Mouse (Mus musculus) forebrain, postnatal 0 days (tissue): ENCODE results near the gene Lyrm7. TPM values are rescaled to one million over a fixed set of nuclear protein-coding genes. Genes with fewer than 3 reads are reported as not detected.
"Not testable (repeated sequence)": the region's sequence is repeated elsewhere in the genome, so short reads cannot be mapped to it uniquely, and the experiment has no call there.

Experiments
- ATAC-seq: fragments of 200-750 bp; cut with Nextera tagmentation; 2 replicates; pipeline ENCODE4 v1.8.0; 2017; ENCODE audit warnings: mild to moderate bottlenecking, moderate library complexity
- DNase-seq: peaks from one replicate; pipeline ENCODE4 v3.0.0-alpha.2; 2015
- H3K27ac ChIP-seq: fragments of 300-500 bp; sonication (generic); 2 replicates; pipeline ENCODE4 v1.5.1; 2014; ENCODE audit warnings: low read depth, mild to moderate bottlenecking, antibody characterized with exemption, low read length, moderate library complexity, mixed read lengths
- H3K27me3 ChIP-seq: fragments of 300-500 bp; sonication (generic); 2 replicates; pipeline ENCODE4 v1.6.1; 2014; ENCODE audit warnings: mild to moderate bottlenecking, low read length, mixed read lengths; ENCODE audit not compliant: insufficient read depth
- H3K36me3 ChIP-seq: fragments of 300-500 bp; sonication (generic); 2 replicates; pipeline ENCODE4 v1.6.1; 2014; ENCODE audit warnings: mild to moderate bottlenecking, moderate library complexity; ENCODE audit not compliant: insufficient read depth
- H3K4me1 ChIP-seq: fragments of 300-500 bp; sonication (generic); 2 replicates; pipeline ENCODE4 v1.6.1; 2014; ENCODE audit warnings: antibody characterized with exemption; ENCODE audit not compliant: insufficient read depth
- H3K4me2 ChIP-seq: fragments of 300-500 bp; sonication (generic); 2 replicates; pipeline ENCODE4 v1.6.1; 2014; ENCODE audit warnings: low read depth, mild to moderate bottlenecking, moderate library complexity
- H3K4me3 ChIP-seq: fragments of 300-500 bp; sonication (generic); 2 replicates; pipeline ENCODE4 v1.5.1; 2014; ENCODE audit warnings: low read depth, low read length, mixed read lengths
- H3K9ac ChIP-seq: fragments of 300-500 bp; sonication (generic); 2 replicates; pipeline ENCODE4 v1.6.1; 2014; ENCODE audit warnings: mild to moderate bottlenecking
- H3K9me3 ChIP-seq: fragments of 300-500 bp; sonication (generic); 2 replicates; pipeline ENCODE4 v1.6.1; 2016; ENCODE audit warnings: low read length
- CTCF ChIP-seq: sonication (generic); IDR thresholded peaks from 2 replicates; pipeline ENCODE4 v1.5.1; 2016; ENCODE audit warnings: antibody characterized with exemption, control low read depth, low read depth
- WGBS: fragments of 180-500 bp; shearing (Covaris S2); extraction: QIAGEN DNeasy Blood & Tissue Kit; methylation state at CpG from one replicate; pipeline ENCODE4 v1.1.7; 2014; 5-methylcytosine and 5-hydroxymethylcytosine counted together
- polyA plus RNA-seq: library from polyadenylated mRNA; unstranded; fragments of >200 nt; fragmentation: Nextera tagmentation; extraction: Ambion mirVana; gene quantifications from 2 replicates; pipeline ENCODE4 v1.2.1, GENCODE M21; 2015
- total RNA-seq: library from RNA; depleted of rRNA; stranded (reverse); fragments of >200 nt; gene quantifications from 2 replicates; pipeline ENCODE4 v1.2.3, GENCODE M21; 2014

Lyrm7 gene
- total and polyA plus RNA-seq, 2 experiments from 2014 or later = 4.0 to 11.3 TPM

GRCm38 (mm10) chr11:54861471-54862420 lies 1.0 kb upstream of the Lyrm7 start:
- H3K9me3 ChIP-seq = no peaks in the 10 kb centered on the region
- H3K36me3 ChIP-seq = no peaks in the 10 kb centered on the region
- H3K4me3 ChIP-seq = no peak overlapping the region
- no peak for TF ChIP-seq CTCF
- H3K27me3 ChIP-seq = no peaks in the 10 kb centered on the region
- H3K4me1 ChIP-seq = no peaks in the 10 kb centered on the region
- no peak for ATAC-seq
- no peak overlapping the region for H3K9ac ChIP-seq
- no peak overlapping the region for H3K27ac ChIP-seq
- WGBS = 89% methylated on average over 5 of the region's 5 CpGs
- no peak overlapping the region for H3K4me2 ChIP-seq
- no peak for DNase-seq

DNA sequence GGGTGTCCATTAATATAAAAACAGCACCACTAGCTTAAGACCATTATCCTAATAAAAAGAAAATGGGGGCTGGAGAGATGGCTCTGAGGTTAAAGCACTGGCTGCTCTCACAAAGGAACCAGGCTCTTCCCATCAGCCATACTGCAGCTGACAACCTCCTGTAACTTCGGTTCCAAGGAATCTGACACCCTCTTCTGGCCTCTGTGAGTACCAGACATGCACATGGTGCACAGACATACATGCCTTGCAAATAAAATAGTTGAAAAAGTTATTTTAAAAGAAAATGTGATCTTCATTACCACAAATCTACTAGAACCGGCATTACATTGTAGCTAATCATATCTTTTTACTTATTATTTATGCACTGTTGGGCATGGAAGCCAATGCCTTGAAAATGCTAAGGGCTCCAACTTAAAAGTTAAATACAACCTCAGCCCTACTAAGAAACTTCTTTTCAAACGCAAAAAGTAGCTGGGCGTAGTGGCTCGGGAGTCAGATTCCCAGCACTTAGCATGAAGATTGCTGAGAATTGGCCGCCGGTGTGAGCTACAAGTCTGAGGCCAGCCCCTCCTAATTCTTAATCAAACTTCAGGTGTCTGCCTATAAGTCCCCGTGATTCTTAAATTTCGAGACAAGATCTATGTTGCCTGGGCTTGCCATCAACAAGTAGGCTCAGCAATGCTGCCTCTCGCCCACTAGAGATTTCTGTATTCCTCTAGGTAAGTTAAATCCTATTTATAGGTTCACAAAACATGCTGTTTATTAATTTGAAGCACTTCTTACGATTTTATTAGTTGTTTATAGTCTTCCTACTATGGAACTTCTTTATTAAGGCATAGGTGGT lies 1.2 kb downstream of the Lyrm7 start:
- DNase-seq (peak; percentile 47), ATAC-seq (no peak)
- no peaks in the 10 kb centered on the region for H3K27me3 ChIP-seq
- H3K9ac ChIP-seq = peak overlapping the region; percentile 69
- no peaks in the 10 kb centered on the region for H3K36me3 ChIP-seq
- H3K4me2 ChIP-seq = peak overlapping the region; percentile 63
- TF ChIP-seq CTCF = peak; percentile 65
- 21% methylated on average over 11 of the region's 11 CpGs for WGBS
- no peaks in the 10 kb centered on the region for H3K4me1 ChIP-seq
- H3K4me3 ChIP-seq = peak overlapping the region; percentile 57
- H3K9me3 ChIP-seq = no peaks in the 10 kb centered on the region
- peak overlapping the region; percentile 77 for H3K27ac ChIP-seq

DNA sequence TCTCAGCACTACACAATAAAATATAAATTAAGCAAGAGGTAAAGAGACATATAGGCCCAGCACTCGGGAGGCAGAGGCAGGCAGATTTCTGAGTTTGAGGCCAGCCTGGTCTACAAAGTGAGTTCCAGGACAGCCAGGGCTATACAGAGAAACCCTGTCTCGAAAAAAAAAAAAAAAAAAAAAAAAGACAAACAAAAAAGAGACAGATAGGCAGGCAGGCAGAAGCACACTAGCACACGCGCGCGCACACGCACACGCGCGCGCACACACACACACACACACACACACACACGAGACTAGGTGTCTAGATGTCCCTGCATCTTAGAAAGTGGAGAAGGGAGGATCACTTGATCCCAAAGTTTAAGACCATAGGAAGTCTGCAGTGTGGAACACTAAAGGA lies 1.8 kb downstream of the Lyrm7 start:
- not testable (repeated sequence) for H3K4me1 ChIP-seq, H3K27ac ChIP-seq

GRCm38 (mm10) chr11:54851656-54852055 lies 9.1 kb downstream of the Lyrm7 start:
- Histone ChIP-seq H3K4me3 (no peak overlapping the region), H3K27me3 (no peaks in the 10 kb centered on the region), H3K36me3 (no peaks in the 10 kb centered on the region), H3K9ac (no peak overlapping the region), H3K4me2 (no peak overlapping the region), H3K4me1 (no peaks in the 10 kb centered on the region), H3K27ac (no peak overlapping the region), H3K9me3 (no peaks in the 10 kb centered on the region)
- no peak for ATAC-seq
- TF ChIP-seq CTCF = no peak
- DNase-seq = no peak
- WGBS = 93% methylated on average over 12 of the region's 12 CpGs

More for the DNA sequence above, 1.8 kb downstream of the Lyrm7 start:
- DNase-seq, ATAC-seq, H3K4me2 ChIP-seq, H3K27me3 ChIP-seq, H3K9ac ChIP-seq, H3K36me3 ChIP-seq, H3K4me3 ChIP-seq, H3K9me3 ChIP-seq: not testable (repeated sequence)
- WGBS = 95% methylated on average over 11 of the region's 12 CpGs

DNA sequence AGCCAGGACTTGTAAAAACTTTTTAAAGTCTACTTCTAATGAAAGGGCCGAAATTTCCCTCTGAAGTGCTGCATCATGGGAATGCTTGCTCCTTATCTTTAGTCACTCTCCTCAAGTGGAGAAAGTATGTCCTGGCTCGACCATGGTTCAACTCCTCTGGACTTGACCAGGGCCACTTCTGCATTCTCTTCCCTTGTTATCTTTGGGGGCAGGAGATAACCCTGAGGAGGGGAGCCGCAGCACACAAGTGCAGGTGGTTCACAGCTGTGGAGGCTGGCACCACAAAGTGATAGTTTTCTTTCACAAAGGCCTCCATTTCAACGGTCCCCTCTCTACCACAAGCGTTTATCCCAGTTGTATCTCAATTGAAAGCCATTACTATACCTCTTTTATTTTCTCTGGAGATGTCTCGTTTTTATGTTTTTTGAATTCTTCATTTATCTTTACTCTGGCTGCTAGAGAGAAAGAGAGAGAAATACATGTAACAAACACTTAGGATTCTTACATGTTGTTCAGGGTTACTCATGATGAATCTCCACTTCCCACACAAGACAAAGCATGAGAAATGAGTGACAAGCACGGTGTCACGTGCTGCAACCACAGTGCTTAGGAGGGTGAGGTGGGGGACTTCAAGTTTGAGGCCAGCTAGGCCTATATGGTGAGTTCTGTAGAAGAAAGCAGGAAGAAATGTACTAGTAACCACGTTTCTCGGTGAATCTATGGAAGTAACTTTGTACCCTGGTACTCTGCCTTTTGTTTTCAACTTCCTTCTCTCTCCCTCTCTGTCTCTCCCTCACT lies 10.6 kb downstream of the Lyrm7 start:
- TF ChIP-seq CTCF = no peak
- Histone ChIP-seq H3K27me3 (no peaks in the 10 kb centered on the region), H3K4me3 (no peak overlapping the region), H3K27ac (no peak overlapping the region), H3K4me1 (peaks cover 9% of the 10 kb centered on the region; the same call in 1 of the 2 replicates), H3K36me3 (no peaks in the 10 kb centered on the region), H3K9me3 (no peaks in the 10 kb centered on the region), H3K4me2 (no peak overlapping the region), H3K9ac (no peak overlapping the region)
- no peak for DNase-seq
- no peak for ATAC-seq
- 86% methylated on average over 10 of the region's 10 CpGs for WGBS
